ENCODE assay signal across 18 mouse cellular contexts in the genomic region with DNA sequence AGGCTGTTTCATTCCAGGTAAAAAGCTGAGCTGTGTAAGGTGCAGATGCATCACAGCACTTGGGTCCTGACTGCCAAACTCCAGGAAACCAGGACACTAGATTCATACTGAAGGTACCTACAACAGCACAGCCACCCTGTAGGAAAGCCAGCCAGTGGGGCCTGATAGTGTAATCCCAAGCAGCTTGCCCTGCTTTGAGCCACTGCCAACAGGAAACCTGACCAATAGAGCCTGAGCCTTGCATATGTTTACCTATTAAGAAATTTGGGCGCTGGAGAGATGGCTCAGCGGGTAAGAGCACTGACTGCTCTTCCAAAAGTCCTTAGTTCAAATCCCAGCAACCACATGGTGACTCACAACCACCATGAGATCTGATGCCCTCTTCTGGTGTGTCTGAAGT. TPM values are rescaled to one million over a fixed set of nuclear protein-coding genes. Genes with fewer than 3 reads are reported as not detected.
A peak's percentile ranks its signal among the peaks of the same experiment; 100 is the strongest.
DNase-seq lines count a peak whose midpoint lies in the region; ATAC-seq and TF ChIP-seq lines count a peak whose summit lies in the region.
"Had no signal": no experiment of that assay in that cellular context is flagged by ENCODE, and none has a peak within 500 bp of the region (broad histone marks: within the 10 kb centered on the region; RNA-seq: fewer than 3 reads in every experiment).

No protein-coding gene starts in this region.

- peaks cover 25% of the 10 kb centered on the region for H3K4me1 ChIP-seq in liver, postnatal 0 days (ENCODE audit: insufficient read depth)

- no peak for TF ChIP-seq EP300 in liver, postnatal 0 days (IDR thresholded peaks at IDR 0.05; ENCODE audit: low read depth)

- H3K27me3 ChIP-seq in liver, postnatal 0 days (ENCODE audit: insufficient read depth, low read length): no peaks in the 10 kb centered on the region
- H3K27me3 ChIP-seq: embryonic facial prominence, embryonic 15.5 days; heart, embryonic 13.5 days; neural tube, embryonic 13.5 days had no signal

- H3K4me3 ChIP-seq in gastrocnemius, adult 2 months: no peak overlapping the region
- H3K4me3 ChIP-seq in liver, postnatal 0 days (ENCODE audit: low read depth, low read length): no peak overlapping the region
- H3K4me3 ChIP-seq in macrophage (ENCODE audit: inconsistent target): no peak overlapping the region
- H3K4me3 ChIP-seq: embryonic facial prominence, embryonic 15.5 days; heart, embryonic 13.5 days; neural tube, embryonic 13.5 days had no signal

- WGBS in liver, postnatal 0 days (ENCODE audit: insufficient replicate concordance): 50% methylated on average over 2 of the region's 2 CpGs
- WGBS in macrophage (ENCODE audit: missing documents): 64% methylated on average over 2 of the region's 2 CpGs

- no peaks in the 10 kb centered on the region for H3K9me3 ChIP-seq in liver, postnatal 0 days (ENCODE audit: low read length)
- H3K9me3 ChIP-seq: embryonic facial prominence, embryonic 15.5 days; heart, embryonic 13.5 days; neural tube, embryonic 13.5 days had no signal

- H3K4me2 ChIP-seq in liver, postnatal 0 days (ENCODE audit: low read depth, low read length): no peak overlapping the region
- H3K4me2 ChIP-seq: embryonic facial prominence, embryonic 15.5 days; heart, embryonic 13.5 days; liver, embryonic 11.5 days; midbrain, embryonic 11.5 days; neural tube, embryonic 13.5 days had no signal

- TF ChIP-seq CTCF in gastrocnemius, adult 2 months (IDR thresholded peaks at IDR 0.05): no peak
- TF ChIP-seq CTCF in liver, postnatal 0 days (IDR thresholded peaks at IDR 0.05; ENCODE audit: low read depth): no peak

- ATAC-seq in liver, postnatal 0 days: peak; percentile 69

- H3K79me2 ChIP-seq in macrophage (ENCODE audit: inconsistent target): peaks cover 100% of the 10 kb centered on the region

- peak overlapping the region; percentile 81 for H3K27ac ChIP-seq in gastrocnemius, adult 2 months
- H3K27ac ChIP-seq in liver, postnatal 0 days (ENCODE audit: low read depth): no peak overlapping the region; the same call in 1 of the 2 replicates
- H3K27ac ChIP-seq in macrophage: peak overlapping the region; percentile 72; the same call in 1 of the 2 replicates
- H3K27ac ChIP-seq: embryonic facial prominence, embryonic 15.5 days; heart, embryonic 13.5 days; neural tube, embryonic 13.5 days had no signal

- no peaks in the 10 kb centered on the region for H3K36me3 ChIP-seq in liver, postnatal 0 days (replicated peaks; ENCODE audit: insufficient read depth, low read length)
- no peaks in the 10 kb centered on the region for H3K36me3 ChIP-seq in macrophage (ENCODE audit: inconsistent target)
- H3K36me3 ChIP-seq: embryonic facial prominence, embryonic 15.5 days; neural tube, embryonic 13.5 days had no signal

- intact Hi-C loops in gastrocnemius, adult 2 months (cut with DNase I): no loop called here

- no peak overlapping the region for H3K9ac ChIP-seq in liver, postnatal 0 days (replicated peaks)
- H3K9ac ChIP-seq: embryonic facial prominence, embryonic 15.5 days; heart, embryonic 13.5 days; neural tube, embryonic 13.5 days had no signal

- DNase-seq in gastrocnemius, adult 2 months: peak; percentile 71
- DNase-seq in gastrocnemius, postnatal 25 days: no peak
- DNase-seq in liver, postnatal 0 days: peak; percentile 27
- DNase-seq in liver: no peak
- DNase-seq in cerebellum, adult 8-10 months: peak; percentile 25
- no peak for DNase-seq in embryo, embryonic 10 days (ENCODE audit: low spot score)
- no peak for DNase-seq in adrenal gland, postnatal 4 days (ENCODE audit: low spot score in 2 of 2)
- DNase-seq: adrenal gland, adult 8-10 months; gastrocnemius, postnatal 10 days; kidney, adult 18-20 months; right cerebral cortex, postnatal 25 days; thymus, postnatal 14 days had no signal

RNA-seq across cellular contexts. Expression of a gene that starts 8.7 kb away (rescaled TPM):
- 10 to 100 TPM; 45.9 to 49.7 TPM for total RNA-seq in gastrocnemius, adult 2 months (2021)
- 10 to 100 TPM; 38.6 to 47.8 TPM for total RNA-seq in gastrocnemius, postnatal 25 days (2021)
- polyA plus RNA-seq in liver, postnatal 0 days (2015; fragmentation: Nextera tagmentation; extraction: Ambion mirVana): 16.6 and 17.9 TPM in 2 replicates
- 10 to 100 TPM; 16.2 to 96.7 (median 44.4) TPM for total RNA-seq in macrophage (2018; cell fraction: chromatin; rRNA removed)
- total RNA-seq in macrophage (2018; cell fraction: cytosol; rRNA removed): 10 to 100 TPM; 46.0 to 91.8 (median 68.1) TPM
- total RNA-seq in macrophage (2018; cell fraction: nucleus; rRNA removed): 100 to 1,000 TPM in 1 of 26 experiments, 10 to 100 TPM in 25; 33.0 to 102 (median 52.5) TPM
- polyA plus RNA-seq in macrophage (2018): 56.0 to 178 TPM (median 76.1 TPM) in 3 replicates
- total RNA-seq in adrenal gland, postnatal 4 days (2021): 10 to 100 TPM; 26.1 to 31.0 TPM

RNA-seq across cellular contexts. Expression of a gene that starts 49.0 kb away (rescaled TPM):
- 1 to 10 TPM; 8.3 to 9.9 TPM for total RNA-seq in gastrocnemius, adult 2 months (2021)
- 1 to 10 TPM; 7.2 to 8.6 TPM for total RNA-seq in gastrocnemius, postnatal 25 days (2021)
- polyA plus RNA-seq in liver, postnatal 0 days (2015; fragmentation: Nextera tagmentation; extraction: Ambion mirVana): 5.5 and 6.6 TPM in 2 replicates
- 10 to 100 TPM; 22.5 to 96.8 (median 50.7) TPM for total RNA-seq in macrophage (2018; cell fraction: chromatin; rRNA removed)
- 10 to 100 TPM in 24 of 26 experiments, 1 to 10 TPM in 2; 9.2 to 23.1 (median 17.0) TPM for total RNA-seq in macrophage (2018; cell fraction: cytosol; rRNA removed)
- total RNA-seq in macrophage (2018; cell fraction: nucleus; rRNA removed): 10 to 100 TPM; 14.7 to 69.1 (median 26.2) TPM
- polyA plus RNA-seq in macrophage (2018): 16.4 to 22.5 TPM (median 19.4 TPM) in 3 replicates
- 10 to 100 TPM; 31.6 to 39.7 TPM for total RNA-seq in adrenal gland, postnatal 4 days (2021)

RNA-seq across cellular contexts. Expression of a gene that starts 51.2 kb away (rescaled TPM):
- total RNA-seq in gastrocnemius, adult 2 months (2021): 1 to 10 TPM; 5.8 to 7.4 TPM
- 1 to 10 TPM; 4.0 to 7.4 TPM for total RNA-seq in gastrocnemius, postnatal 25 days (2021)
- polyA plus RNA-seq in liver, postnatal 0 days (2015; fragmentation: Nextera tagmentation; extraction: Ambion mirVana): 155 and 160 TPM in 2 replicates
- 100 to 1,000 TPM in 1 of 26 experiments, 10 to 100 TPM in 23, 1 to 10 TPM in 2; 7.0 to 111 (median 46.5) TPM for total RNA-seq in macrophage (2018; cell fraction: chromatin; rRNA removed)
- total RNA-seq in macrophage (2018; cell fraction: cytosol; rRNA removed): 100 to 1,000 TPM; 239 to 513 (median 404) TPM
- total RNA-seq in macrophage (2018; cell fraction: nucleus; rRNA removed): 100 to 1,000 TPM in 19 of 26 experiments, 10 to 100 TPM in 7; 26.8 to 387 (median 119) TPM
- 364 to 915 TPM (median 701 TPM) in 3 replicates for polyA plus RNA-seq in macrophage (2018)
- 10 to 100 TPM; 37.8 to 41.5 TPM for total RNA-seq in adrenal gland, postnatal 4 days (2021)

Comparison
In these comparisons a context has a peak if more than half of its experiments do, and no peak if none do; other contexts are left out.
1. DNase-seq: peak in gastrocnemius, adult 2 months (single experiment), liver, postnatal 0 days (single experiment) and cerebellum, adult 8-10 months (single experiment); none in gastrocnemius, postnatal 25 days (single experiment), liver (single experiment), embryo, embryonic 10 days (single experiment) and adrenal gland, postnatal 4 days (0 of 2).
2. RNA of a gene that starts 51.2 kb away (total RNA-seq): 37.8 to 41.5 TPM in adrenal gland, postnatal 4 days; 4.0 to 7.4 TPM in gastrocnemius, postnatal 25 days and 5.8 to 7.4 TPM in gastrocnemius, adult 2 months; every median in the first group is over 4 times any median in the second.